ENCODE assay signal across 24 mouse cellular contexts in genomic region chr13:58037506-58037905, GRCm38 (mm10).
"Had no signal": no experiment of that assay in that cellular context is flagged by ENCODE, and none has a peak within 500 bp of the region (broad histone marks: within the 10 kb centered on the region; RNA-seq: fewer than 3 reads in every experiment).

No protein-coding gene starts in this region.

- H3K36me3 ChIP-seq: lung, embryonic 15.5 days; midbrain, embryonic 10.5 days; stomach, embryonic 15.5 days had no signal

- H3K9ac ChIP-seq: liver, postnatal 0 days; lung, embryonic 15.5 days; midbrain, embryonic 12.5 days; neural tube, embryonic 13.5 days; neural tube, embryonic 15.5 days; stomach, embryonic 15.5 days had no signal

- H3K9me3 ChIP-seq: lung, embryonic 15.5 days; midbrain, embryonic 10.5 days; midbrain, embryonic 12.5 days; neural tube, embryonic 13.5 days; neural tube, embryonic 15.5 days; stomach, embryonic 15.5 days had no signal

- DNase-seq: liver, postnatal 0 days; lung, adult 2 months; lung, postnatal 14 days; lung, postnatal 36 days; midbrain, embryonic 14.5 days; retina, postnatal 1 day; right cerebral cortex, adult 18-20 months; right cerebral cortex, postnatal 25 days; right cerebral cortex, postnatal 4 days; spleen, adult 18-20 months; thymus, adult 2 months; thymus, postnatal 25 days; thymus, postnatal 4 days had no signal

- H3K4me2 ChIP-seq: lung, embryonic 15.5 days; midbrain, embryonic 12.5 days; neural tube, embryonic 13.5 days; neural tube, embryonic 15.5 days; stomach, embryonic 15.5 days had no signal

- H3K4me3 ChIP-seq: lung, embryonic 15.5 days; midbrain, embryonic 10.5 days; midbrain, embryonic 12.5 days; myocyte; neural tube, embryonic 13.5 days; neural tube, embryonic 15.5 days; stomach, embryonic 15.5 days had no signal

- ATAC-seq: liver, postnatal 0 days; lung, postnatal 0 days; midbrain, embryonic 16.5 days had no signal

- H3K4me1 ChIP-seq: midbrain, embryonic 10.5 days; midbrain, embryonic 12.5 days; neural tube, embryonic 13.5 days; stomach, embryonic 15.5 days had no signal

- H3K27ac ChIP-seq: lung, embryonic 15.5 days; macrophage; midbrain, embryonic 10.5 days; midbrain, embryonic 12.5 days; neural tube, embryonic 13.5 days; neural tube, embryonic 15.5 days; stomach, embryonic 15.5 days; stomach, postnatal 0 days had no signal

- H3K27me3 ChIP-seq: lung, embryonic 15.5 days; midbrain, embryonic 12.5 days; neural tube, embryonic 13.5 days; neural tube, embryonic 15.5 days; stomach, embryonic 15.5 days had no signal
